Mouse (Mus musculus): ENCODE measurements around the gene Rps6.
"Not testable (repeated sequence)": the region's sequence is repeated elsewhere in the genome, so short reads cannot be mapped to it uniquely, and the experiment has no call there.

Rps6 gene

DNA sequence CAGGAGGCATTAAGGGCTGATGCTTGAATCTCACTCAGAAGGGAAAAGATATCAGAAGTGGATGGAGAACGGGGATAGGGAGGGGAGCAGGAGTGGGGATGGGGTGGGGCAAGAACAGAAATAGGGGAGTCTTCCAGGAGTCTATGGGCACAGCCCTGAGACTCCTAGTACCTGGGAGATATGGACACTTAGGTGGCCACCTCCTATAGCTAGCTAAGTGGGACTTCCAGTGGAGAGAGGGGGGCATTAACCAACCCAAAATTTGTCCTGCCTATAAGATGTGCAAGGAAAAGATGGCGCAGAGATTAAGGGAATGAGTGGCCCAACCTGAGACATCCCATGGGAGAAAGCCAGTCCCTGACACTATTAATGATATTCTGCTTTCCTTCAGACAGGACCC, 5.9 kb downstream of the Rps6 start:
- no peak for DNase-seq

DNA sequence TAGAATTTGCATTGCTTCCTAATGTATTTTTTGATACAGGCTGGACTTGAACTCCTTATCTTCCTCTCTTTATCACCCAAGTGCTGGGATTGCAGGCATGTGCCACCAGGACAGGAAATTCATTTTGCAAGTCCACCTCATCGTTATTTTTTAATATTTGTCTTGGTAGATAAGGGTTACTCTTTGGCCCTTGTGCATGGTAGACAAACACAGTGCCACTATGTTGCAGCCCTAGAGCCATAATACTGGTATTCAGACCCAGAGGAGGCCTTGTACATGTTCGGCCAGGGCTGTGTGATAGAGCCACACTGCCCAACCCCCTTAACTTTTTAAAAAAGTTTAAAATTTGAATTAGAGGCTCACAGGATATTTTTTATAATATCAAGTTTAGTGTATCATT, 10.0 kb downstream of the Rps6 start:
- DNase-seq, result no peak

DNA sequence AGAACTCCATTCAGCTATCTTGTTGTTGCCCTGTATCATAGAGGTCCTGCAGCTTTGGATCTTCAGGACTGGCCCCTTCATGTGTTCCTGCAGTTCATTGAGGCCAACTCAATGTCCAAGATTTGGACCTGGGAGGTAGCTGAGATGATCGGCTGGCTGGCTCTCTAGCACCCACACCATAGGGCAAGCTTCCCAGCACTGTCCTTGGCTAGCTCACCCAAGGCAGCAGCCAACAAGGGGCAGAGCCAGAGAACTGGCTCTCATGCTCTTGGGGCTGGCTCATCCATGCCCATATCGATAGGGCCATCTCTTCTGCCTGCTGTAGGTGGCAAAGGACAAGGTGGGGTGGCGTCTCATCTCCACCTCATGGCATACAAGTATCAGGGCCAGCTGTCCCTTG, 11.8 kb downstream of the Rps6 start:
- DNase-seq, result no peak

DNA sequence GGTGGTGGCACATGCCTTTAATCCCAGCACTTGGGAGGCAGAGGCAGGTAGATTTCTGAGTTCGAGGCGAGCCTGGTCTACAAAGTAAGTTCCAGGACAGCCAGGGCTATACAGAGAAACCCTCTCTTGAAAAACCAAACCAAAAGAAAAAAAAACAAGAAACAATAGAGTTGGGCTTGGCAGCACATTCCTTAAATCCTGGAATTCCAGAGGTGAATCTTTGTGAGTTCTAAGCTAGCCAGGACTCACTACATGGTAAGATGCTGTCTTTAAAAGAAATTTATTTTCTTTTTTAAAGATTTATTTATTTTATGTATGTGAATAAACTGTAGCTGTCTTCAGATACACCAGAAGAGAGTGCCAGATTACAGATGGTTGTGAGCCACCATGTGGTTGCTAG, 16.1 kb downstream of the Rps6 start:
- DNase-seq, result not testable (repeated sequence)

DNA sequence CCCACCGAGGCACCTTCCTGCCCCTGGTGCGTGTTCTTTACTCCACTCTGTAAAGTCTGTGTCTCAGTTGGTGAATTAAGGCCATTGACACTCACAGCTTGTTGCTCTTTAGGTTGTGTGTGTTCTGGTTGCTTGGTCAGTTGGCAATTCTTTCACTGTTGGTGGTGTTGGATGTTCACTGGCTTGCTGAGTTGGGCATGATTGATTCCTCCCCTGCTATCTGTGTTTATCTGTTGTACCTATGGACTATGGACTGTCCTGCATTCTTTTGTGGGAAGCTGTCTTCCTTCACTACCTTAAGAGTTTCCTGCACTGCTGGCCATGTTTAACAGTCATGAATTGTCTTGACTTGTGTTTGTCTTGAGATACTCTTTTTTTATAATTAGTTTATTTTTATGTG, 25.3 kb downstream of the Rps6 start:
- no peak for DNase-seq

DNA sequence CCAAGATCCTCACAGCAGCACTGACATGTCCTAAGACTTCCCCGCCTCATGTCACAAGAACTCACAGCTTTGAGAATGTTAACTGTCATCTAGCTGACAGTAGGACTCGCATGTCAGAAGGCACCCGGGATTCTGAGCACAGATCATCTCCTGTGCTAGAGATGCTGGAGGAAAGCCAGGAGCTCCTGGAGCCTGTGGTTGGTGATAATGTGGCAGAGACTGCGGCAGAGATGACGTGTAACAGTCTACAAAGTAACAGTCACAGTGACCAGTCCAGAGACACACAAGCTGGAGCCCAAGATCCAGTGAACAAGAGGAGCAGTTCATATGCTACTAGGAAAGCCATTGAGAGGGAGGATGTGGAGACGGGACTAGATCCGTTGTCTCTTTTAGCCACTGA, 32.1 kb downstream of the Rps6 start:
- DNase-seq, result no peak

DNA sequence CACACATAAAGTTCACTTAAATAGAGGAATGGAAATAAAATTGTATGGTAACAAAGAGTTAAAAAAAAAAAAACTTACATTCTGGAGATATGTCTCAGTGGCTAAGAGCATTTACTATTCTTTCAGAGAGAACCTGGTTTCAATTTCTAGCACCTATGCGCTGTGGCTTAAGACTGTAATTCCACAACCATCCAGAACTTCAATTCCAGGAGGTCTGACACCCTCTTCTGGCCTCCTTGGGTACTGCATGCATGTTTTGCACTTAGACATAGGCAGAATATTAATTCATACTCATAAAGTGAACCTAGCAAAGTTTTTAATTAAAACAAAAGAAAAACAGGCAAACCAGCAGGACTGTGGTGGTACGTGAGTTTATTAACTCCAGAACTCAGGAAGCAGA, 34.0 kb downstream of the Rps6 start:
- DNase-seq, result peak; percentile 81

DNA sequence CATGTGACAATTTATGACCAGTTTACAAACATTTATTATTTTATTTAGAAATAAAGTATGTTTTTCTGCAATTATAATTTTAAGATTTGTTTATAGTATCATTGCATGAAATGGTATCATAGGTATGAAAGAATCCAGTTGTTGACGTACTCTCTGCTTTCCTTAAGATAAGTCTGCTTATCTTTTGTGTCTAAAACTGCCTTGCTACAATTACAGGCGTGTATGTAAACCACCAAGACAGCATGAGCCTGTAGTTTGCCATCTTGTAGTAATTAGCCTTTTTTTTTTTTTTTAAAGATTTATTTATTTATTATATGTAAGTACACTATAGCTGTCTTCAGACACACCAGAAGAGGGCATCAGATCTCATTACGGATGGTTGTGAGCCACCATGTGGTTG, 42.4 kb downstream of the Rps6 start:
- DNase-seq, result no peak

DNA sequence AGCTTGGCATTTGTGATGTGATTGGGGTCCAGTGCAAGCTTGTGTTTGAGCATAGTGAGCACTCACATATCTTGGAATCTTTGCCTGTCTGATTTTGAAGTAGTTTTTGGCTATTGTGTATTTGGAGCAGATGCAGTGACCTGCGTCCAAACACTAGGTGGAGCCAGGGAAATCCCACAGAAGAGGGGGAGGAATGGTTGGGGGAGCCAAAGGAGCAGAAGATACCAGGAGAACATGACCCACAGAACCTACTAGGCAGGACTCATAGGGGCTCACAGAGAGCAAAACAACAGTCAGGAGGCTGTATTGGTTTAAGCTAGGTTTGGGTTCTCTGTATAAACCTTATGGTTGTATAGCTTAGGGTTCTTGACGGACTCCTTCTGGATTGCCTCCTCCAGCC, 46.6 kb downstream of the Rps6 start:
- peak; percentile 21 for DNase-seq
